Mouse (Mus musculus) ES-Bruce4 (cell line): ENCODE results near the gene Cutc.

ENCODE experiments used
- CTCF ChIP-seq: IDR thresholded peaks from one replicate; pipeline ENCODE4 v1.8.1; 2011; ENCODE audit warnings: low read depth, low read length
- EP300 ChIP-seq: IDR thresholded peaks from 2 replicates; pipeline ENCODE4 v1.6.1; 2011; ENCODE audit warnings: low read depth, low read length; ENCODE audit not compliant: insufficient read depth
- POLR2A ChIP-seq: IDR thresholded peaks from one replicate; pipeline ENCODE4 v1.8.1; 2011; ENCODE audit warnings: low read length; ENCODE audit not compliant: insufficient read depth

- TF ChIP-seq CTCF (no peak), POLR2A (no peak), EP300 (no peak)
Measured at GRCm38 (mm10) chr19:43776561-43776960, 23.8 kb downstream of the Cutc start.
